Mouse (Mus musculus) cortical plate, adult 2 months (tissue): ENCODE data around the gene Cpne9. TPM values are rescaled to one million over a fixed set of nuclear protein-coding genes. Genes with fewer than 3 reads are reported as not detected.
"Not testable (repeated sequence)": the region's sequence is repeated elsewhere in the genome, so short reads cannot be mapped to it uniquely, and the experiment has no call there.

ENCODE experiments used
- H3K27ac ChIP-seq: fragments of 200-500 bp; 2 replicates; pipeline ENCODE4 v1.5.1; 2012; ENCODE audit warnings: low read length, control low read depth, inconsistent platforms; ENCODE audit not compliant: insufficient read depth
- H3K4me1 ChIP-seq: fragments of 200-500 bp; 2 replicates; pipeline ENCODE4 v1.6.1; 2011; ENCODE audit warnings: low read length; ENCODE audit not compliant: control insufficient read depth, insufficient read depth
- H3K4me3 ChIP-seq: fragments of 200-500 bp; 2 replicates; pipeline ENCODE4 v1.5.1; 2011; ENCODE audit warnings: mild to moderate bottlenecking, low read length, control low read depth; ENCODE audit not compliant: insufficient read depth
- CTCF ChIP-seq: fragments of 200-500 bp; IDR thresholded peaks from 2 replicates; pipeline ENCODE4 v1.5.1; 2011; ENCODE audit warnings: mild to moderate bottlenecking, control low read depth, low read length; ENCODE audit not compliant: insufficient read depth; ENCODE audit errors: extremely low read depth
- POLR2A ChIP-seq: fragments of 200-500 bp; IDR thresholded peaks from 2 replicates; pipeline ENCODE4 v1.6.1; 2011; ENCODE audit warnings: mild to moderate bottlenecking, low read length, control low read depth; ENCODE audit not compliant: insufficient read depth; ENCODE audit errors: extremely low read depth
- polyA plus RNA-seq: library from polyadenylated mRNA; depleted of rRNA; stranded (reverse); fragments of >200 nt; gene quantifications from 2 replicates; pipeline ENCODE4 v1.2.3, GENCODE M21; 2012

Cpne9 gene
- polyA plus RNA-seq, 1 experiment, result 136 TPM

GRCm38 (mm10) chr6:113307481-113308121 lies 25.5 kb downstream of the Cpne9 start:
- Histone ChIP-seq H3K4me1 (peaks cover 5% of the 10 kb centered on the region; the same call in 1 of the 2 replicates), H3K4me3 (peak overlapping the region; percentile 84), H3K27ac (peak overlapping the region; percentile 99)
- TF ChIP-seq CTCF (no peak), POLR2A (no peak)

GRCm38 (mm10) chr6:113308141-113308540 lies 26.0 kb downstream of the Cpne9 start:
- H3K4me3 ChIP-seq, result peak overlapping the region; percentile 84
- peaks cover 5% of the 10 kb centered on the region; the same call in 1 of the 2 replicates for H3K4me1 ChIP-seq
- TF ChIP-seq POLR2A (no peak), CTCF (peak; percentile 54)
- H3K27ac ChIP-seq, result no peak overlapping the region

- TF ChIP-seq CTCF, result no peak
- no peak for TF ChIP-seq POLR2A
- Histone ChIP-seq H3K4me3 (no peak overlapping the region), H3K4me1 (peaks cover 3% of the 10 kb centered on the region; the same call in 1 of the 2 replicates), H3K27ac (no peak overlapping the region)
Observed at GRCm38 (mm10) chr6:113315972-113316371, 33.9 kb downstream of the Cpne9 start.

- H3K4me3 ChIP-seq, result peak within 1 kb of the TSS; percentile 69
- no peaks in the 10 kb centered on the region for H3K4me1 ChIP-seq
- peak within 1 kb of the TSS; percentile 41 for H3K27ac ChIP-seq
- no peak for TF ChIP-seq CTCF
- TF ChIP-seq POLR2A, result peak; percentile 91
Observed at GRCm38 (mm10) chr6:113326533-113327315, 44.6 kb downstream of the Cpne9 start, which contains the start of gene Ogg1. Ogg1 (plus strand) TSS chr6:113326972.

GRCm38 (mm10) chr6:113329396-113329795 lies 47.3 kb downstream of the Cpne9 start:
- Histone ChIP-seq H3K27ac (no peak overlapping the region), H3K4me1 (no peaks in the 10 kb centered on the region), H3K4me3 (no peak overlapping the region)
- TF ChIP-seq CTCF (no peak), POLR2A (no peak)

GRCm38 (mm10) chr6:113330547-113330946 lies 48.4 kb downstream of the Cpne9 start:
- Histone ChIP-seq H3K4me1 (no peaks in the 10 kb centered on the region), H3K27ac (no peak overlapping the region), H3K4me3 (no peak overlapping the region)
- no peak for TF ChIP-seq CTCF
- no peak for TF ChIP-seq POLR2A

- Histone ChIP-seq H3K4me3 (no peak overlapping the region), H3K27ac (no peak overlapping the region), H3K4me1 (no peaks in the 10 kb centered on the region)
- TF ChIP-seq POLR2A, result no peak
- no peak for TF ChIP-seq CTCF
Observed at GRCm38 (mm10) chr6:113331721-113332120, 49.6 kb downstream of the Cpne9 start.

- H3K4me1 ChIP-seq, H3K27ac ChIP-seq, H3K4me3 ChIP-seq: not testable (repeated sequence)
Observed at GRCm38 (mm10) chr6:113332734-113333133, 50.6 kb downstream of the Cpne9 start.

GRCm38 (mm10) chr6:113333137-113333950 lies 51.2 kb downstream of the Cpne9 start:
- Histone ChIP-seq H3K4me1 (no peaks in the 10 kb centered on the region), H3K4me3 (no peak overlapping the region), H3K27ac (no peak overlapping the region)
- no peak for TF ChIP-seq POLR2A
- TF ChIP-seq CTCF, result no peak
